Mouse (Mus musculus) R1 (cell line): ENCODE results near the gene Tfap4.
"Not testable (repeated sequence)": the region's sequence is repeated elsewhere in the genome, so short reads cannot be mapped to it uniquely, and the experiment has no call there.

Experiments used
- DNase-seq: peaks from one replicate; pipeline ENCODE4 v3.0.0-alpha.2; 2018; ENCODE audit warnings: low read depth, low spot score

Gene Tfap4

DNA sequence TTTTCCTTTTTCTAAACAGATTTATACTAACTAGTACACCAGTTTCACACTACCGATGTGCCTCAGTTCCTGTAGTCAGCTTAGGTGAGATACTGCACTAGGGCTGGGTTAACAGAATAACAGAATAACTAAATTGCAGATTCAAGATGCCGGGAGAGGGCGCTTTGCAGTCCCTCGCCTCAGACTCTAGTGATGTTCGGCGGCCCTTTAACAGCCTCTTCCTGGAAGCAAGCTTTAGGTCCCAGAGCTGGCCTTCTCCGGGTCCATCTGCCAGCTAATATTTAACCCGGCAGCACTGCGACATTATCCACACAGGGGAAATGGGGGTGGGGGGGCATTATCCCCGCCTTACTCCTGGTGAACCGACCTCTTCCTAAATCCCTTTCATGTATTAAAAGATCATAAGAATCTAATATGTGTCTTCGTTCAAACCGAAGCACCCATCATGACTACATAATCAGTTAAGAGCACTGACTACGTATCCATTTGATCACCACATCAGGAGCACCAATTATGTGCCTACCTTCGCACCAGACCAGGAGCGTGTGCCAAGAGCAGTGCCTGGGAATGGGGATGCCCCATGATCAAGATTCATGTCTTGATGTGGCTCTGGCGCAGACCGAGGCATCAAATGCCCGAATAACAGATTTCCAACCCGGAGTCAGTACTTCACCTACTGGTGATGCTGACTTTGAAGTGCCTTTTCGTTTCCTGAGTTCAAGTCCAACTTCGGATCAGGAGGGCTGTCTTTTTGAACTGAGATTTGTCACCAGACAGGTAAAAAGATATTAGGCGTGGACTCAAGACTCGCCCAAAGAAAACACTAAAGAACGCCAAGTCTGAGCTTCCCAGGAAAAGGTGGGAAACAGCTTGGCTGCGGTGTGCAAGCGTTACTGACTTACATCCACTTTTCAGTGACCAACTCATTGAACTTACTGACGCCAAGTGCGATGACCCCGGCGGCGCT, 33.5 kb upstream of the Tfap4 start:
- DNase-seq, result peak; percentile 62

DNA sequence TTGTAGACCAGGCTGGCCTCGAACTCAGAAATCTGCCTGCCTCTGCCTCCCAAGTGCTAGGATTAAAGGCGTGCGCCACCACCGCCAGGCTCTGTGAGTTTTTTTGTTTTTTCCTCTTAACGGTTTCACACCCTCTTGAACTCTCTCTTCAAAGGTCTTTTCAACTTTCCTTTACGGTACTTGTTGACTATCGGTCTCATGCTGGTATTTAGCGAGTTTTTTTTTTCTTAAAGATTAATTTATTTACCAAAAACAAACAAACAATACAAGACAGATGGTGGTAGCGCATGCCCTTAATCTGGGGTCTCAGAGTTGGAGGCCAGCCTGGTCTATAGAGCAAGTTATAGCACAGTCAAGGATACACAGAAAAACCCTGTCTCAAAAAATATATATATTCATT, 30.6 kb upstream of the Tfap4 start:
- peak; percentile 37 for DNase-seq

DNA sequence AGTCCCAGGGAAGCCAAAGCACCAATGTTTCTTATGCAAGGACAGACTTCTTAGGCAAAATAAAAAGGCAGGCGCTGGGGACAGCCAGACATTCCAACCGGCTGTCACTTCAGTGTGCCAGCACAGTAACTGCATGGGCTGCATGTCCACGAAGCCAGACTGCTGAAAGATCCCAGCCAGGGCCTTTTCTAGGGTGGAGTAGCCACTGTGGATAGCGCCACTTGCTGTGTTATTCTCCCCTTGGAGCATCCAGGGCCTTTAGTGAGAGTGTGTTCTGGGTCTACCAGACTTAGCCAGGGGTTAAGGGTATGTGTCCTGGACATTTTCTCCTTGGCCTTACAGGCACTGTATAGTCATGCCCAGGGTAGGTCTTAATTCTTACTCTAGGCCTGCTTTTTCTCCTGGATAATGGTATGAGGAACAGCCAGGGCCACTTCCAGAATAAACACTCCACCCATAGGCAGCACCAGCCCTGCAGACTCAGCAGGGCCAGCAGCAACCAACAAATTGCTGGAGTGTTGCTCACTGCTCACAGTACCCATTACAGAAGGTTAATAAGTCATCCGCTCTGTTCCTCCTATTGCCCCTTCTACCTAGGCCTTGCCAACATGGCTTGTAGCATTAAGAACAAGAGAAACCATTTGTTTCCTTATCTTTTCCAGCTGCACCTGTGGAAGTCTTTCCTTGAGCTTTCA, 28.0 kb upstream of the Tfap4 start:
- no peak for DNase-seq

DNA sequence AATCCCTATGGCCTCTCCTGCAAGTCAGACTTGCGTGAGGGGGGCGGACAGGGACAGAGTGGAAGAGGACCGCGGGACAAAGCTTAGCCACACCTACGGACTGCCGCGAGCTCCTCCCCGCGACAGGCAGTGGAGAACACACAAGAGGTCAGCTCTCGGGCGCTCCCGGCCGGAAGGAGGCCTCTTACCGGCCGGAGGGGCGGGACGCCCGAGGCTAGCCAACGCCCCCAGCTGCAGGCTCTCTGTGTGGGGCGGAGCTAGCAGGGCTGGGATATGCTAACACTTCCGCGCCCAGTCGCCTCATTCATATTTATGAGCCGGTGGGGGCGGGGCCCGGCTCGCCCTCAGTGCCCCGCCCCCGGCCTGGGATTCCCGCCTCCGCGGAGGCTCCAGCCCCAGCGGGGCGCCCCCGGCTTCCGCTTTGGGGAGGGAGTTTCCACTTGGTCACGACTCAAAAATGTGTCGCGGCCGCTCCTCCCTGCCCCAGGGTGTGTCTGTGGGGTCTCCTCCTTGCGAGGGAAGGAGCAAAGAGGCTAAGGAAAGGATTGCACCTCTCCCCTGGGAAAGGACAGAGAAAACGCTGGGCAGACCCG, 27.0 kb upstream of the Tfap4 start:
- DNase-seq, result peak; percentile 99

DNA sequence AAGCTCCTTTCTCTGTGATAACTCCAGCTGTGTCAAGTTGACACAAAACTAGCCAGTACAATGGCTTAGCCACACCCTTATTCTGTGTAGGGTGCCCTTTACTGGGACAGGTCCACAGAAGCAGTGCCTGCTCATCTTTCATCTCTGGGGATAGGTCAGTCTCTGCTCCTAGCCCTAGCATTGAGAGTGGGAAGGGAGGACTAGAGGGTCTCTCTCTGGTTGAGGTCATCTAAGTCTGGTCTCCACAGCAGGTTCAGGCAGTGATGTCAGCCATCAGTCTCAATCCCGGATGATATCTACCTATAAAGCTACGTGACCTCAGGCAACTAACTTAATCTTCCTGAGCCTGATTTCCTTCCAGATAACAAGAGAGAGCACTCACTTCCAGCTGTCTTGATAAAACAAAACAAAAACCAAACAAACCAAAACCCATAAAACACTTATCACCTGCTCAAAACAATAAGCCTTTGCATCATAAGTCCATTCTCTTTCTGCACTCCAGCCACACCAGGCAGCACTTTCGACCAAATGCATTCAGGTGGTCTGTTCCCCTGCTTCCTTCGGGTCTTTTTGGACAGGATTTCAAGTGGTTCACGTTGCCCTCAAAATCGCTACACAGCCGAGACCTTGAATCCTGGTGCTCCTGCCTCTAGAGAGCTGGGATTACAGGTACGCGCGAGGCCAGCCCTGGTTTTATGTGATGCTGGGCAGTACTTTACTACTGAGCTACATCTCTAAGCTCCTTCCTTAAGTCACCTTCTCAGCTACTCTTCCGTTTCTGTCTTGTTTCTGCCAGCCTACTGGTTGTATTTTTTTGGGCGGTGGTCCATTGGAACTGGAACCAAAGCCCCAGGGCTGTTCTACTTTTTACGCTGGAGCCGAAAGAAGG, 26.2 kb upstream of the Tfap4 start:
- peak; percentile 54 for DNase-seq

DNA sequence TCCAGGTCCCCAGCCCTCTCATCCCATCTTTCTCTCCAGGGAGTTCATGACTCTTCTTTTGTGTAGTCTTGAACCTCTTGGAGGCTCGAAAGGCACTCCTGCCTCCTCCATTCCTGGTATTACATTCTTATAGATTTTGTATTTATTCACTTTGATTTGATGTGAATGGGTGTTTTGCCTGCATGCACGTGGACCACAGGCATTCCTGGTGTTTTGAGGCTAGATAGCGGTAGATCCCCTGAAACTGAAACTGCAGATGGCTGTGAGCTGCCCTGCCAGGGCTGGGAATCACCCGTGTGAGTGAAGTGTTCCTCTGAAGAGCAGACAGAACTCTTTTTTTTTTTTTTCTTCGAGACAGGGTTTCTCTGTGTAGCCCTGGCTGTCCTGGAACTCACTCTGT, 24.8 kb upstream of the Tfap4 start:
- DNase-seq, result no peak

DNA sequence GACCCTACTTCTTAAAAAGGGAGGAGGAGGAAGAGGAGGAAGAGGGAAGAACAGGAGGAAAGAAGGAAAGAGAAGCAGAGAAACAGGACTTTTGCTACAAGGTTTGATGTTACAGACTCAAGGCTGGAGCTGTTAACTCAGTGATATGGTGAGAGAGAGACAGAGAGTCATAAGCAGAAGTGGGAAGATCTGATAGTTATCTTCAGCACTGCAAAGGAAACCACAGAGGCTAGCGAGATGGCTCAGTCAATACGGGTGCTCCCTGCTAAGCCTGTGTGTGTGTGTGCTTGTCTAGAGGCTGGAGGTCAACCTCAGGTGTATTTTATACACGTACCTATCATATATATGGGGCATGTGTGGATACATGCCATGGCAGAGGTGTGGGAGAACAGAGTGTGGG, 24.2 kb upstream of the Tfap4 start:
- DNase-seq, result no peak

DNA sequence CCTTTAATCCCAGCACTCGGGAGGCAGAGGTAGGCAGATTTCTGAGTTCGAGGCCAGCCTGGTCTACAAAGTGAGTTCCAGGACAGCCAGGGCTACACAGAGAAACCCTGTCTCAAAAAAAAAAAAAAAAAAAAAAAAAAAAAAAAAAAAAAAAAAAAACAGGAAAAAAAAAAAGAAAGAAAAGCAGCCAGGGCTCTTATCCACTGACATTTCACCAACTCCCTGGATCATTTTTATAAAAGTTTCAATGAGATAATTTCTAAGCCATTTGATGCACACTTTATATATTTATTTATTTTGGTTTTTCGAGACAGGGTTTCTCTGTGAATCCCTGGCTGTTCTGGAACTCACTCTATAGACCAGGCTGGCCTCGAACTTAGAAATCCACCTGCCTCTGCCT, 21.5 kb upstream of the Tfap4 start:
- not testable (repeated sequence) for DNase-seq

DNA sequence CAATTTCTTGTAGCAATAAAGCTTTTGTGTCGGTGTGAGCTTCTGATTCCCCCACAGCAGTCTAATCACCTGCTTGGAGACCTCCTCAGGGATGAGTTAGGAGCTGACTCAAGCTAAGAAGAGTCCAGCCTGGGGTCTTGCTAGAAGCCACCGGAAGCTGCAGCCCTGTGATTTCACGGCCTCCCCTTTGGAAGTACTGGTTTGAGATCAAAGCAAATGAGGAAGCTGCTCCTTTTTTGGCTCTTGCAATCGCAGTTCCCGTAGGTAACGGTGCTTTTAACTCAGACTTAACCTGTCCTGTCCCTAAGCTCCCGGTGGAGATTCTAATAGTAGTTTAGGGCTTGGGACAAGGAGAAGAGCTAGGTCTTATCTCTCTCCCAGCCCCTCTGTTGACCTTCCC, 19.0 kb upstream of the Tfap4 start:
- DNase-seq, result no peak

DNA sequence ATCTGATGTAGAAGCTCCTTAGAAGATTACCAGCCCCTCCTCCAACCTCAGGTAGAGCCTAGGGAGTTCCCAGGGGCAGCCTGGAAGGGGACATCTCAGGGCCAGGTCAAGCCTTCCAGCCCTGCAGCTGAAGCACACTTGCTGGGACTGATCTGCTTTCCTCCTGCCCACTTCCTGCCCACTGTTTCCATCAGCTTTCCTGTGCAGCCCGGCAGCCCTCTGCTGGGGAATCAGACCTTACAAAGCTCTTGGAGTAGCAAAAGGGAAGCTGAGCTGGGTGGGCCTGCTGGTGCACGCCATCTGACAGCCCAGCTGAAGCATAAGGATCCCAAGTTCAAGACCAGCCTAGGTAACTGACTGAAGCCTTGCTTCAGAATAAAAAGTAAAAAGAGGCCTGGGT, 17.2 kb upstream of the Tfap4 start:
- no peak for DNase-seq

DNA sequence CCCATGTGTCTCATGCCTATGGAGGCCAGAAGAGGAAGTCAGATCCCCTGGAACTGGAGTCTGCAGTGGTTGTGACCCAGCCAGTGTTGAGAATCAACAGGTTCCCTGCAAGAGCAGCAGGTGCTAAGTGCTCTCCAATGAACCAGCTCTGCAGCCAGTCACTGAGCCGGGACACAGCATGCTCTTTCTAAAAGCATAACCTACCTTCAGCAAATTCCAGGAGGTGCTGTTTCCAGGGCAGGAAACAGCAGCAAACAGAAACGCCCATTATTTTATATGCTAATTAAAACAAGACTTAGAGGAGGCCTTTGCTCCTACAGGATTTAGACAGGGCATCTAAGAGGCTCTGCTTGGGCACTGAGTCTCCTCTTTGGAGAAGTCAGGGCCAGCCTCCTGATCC, 16.4 kb upstream of the Tfap4 start:
- DNase-seq, result peak; percentile 60

DNA sequence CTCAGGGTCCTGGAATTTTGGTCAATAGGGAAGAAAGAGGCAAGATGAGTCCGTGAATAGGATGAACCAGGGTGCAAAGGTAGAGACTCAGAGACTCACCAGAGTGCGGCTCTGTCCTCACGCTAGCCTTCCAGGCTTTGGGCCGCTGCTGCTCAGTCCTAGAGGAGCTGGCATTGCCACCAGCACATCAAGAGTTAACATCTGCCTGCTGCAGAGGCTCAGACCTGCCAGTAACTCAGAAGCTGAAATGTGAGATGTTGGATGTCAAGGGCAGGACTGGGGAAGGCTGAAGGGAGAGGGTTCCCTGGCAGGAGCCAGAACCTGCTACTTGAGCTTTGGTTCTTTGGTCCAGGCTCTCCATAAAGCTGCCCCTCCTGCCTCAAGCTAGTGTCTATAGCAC, 11.1 kb upstream of the Tfap4 start:
- no peak for DNase-seq

DNA sequence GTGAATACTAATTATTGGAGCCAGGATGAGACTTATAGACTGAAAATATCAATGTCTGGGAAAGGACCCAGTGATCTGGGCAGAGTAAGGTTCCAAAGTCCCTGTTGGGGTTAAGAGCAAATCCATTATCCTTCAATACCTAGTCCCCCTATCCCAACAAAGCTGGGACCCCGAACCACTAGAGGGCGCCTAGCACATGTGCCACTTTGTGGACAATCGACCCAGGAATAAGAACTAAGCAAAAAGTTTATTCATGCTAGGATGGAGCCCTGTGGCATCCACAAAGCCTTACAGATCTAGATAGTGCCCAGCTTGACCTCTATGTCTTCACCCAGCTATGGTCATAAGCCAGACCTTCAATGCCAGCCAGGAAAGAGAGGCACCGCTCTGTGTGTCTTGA, 8.3 kb upstream of the Tfap4 start:
- DNase-seq, result peak; percentile 90

DNA sequence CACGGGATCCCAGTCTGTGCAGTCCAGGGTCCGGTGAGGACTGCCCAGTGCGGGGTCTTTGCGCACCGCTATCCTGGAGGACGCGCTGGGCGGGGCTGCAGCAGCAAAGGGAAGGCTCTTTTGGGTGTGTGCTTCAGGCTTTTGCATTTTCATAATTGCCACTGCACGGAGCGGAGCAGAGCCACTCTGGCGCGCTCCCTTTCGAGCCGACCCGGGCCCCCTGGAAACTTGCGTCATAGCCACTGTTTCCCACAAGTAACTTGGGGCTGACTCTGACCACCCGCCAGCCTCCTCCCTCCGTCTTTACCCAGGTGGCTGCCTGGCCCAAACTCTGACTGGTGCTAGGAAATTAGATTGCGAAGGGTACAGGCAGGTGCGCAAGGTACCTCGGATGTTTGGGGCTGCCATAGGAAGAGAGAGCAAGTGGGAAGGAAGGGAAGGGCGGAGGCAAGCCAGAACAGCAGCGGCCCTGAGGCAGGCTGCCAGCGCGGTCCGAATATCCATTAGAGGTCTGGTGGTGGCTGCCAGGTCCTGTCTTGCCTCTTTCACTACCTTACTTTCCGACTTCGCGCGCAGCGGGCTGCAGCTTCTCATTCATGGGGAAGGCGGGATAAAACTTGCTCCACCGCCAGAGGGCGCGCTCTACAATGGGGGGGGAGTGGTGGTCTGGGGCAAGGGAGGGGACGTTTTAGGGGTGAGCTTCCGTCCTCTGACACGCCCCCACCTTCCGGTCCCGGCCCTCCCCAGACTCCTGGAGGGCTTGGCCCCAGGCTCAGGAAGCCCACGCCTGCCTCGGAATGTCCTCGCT, 695 bp upstream of the Tfap4 start:
- peak; percentile 96 for DNase-seq

DNA sequence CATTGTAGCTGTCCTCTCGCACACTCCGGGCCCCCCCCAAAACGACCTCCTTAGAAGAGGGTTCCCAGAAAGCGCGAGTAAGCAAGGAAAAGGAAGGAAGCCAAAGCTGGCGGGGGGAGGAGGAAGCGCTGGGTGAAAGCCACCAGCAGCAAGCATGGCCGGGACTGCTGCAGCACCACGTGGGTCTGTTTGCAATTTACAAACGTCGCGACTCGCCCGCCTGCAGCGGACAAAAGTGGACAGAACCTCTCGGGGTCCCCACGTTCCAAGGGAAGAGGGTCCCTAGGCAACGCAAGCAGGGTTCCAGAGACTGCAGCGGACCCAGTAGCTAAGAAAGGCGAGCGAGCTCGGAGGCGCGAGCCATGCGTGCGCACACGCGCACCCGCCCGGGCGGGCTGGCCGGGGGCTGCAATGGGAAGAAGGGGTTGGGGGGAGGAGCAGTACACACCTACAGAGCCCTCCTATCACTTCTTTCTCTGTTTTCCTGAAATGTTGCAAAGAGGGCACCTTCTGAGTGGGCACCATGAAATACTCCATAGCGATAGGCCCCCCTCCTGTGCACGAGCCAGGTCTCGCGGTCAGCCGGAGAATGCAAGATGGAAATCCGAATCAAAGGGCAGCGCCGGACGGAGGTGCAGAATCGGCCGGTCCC, 548 bp downstream of the Tfap4 start:
- DNase-seq, result peak; percentile 73

DNA sequence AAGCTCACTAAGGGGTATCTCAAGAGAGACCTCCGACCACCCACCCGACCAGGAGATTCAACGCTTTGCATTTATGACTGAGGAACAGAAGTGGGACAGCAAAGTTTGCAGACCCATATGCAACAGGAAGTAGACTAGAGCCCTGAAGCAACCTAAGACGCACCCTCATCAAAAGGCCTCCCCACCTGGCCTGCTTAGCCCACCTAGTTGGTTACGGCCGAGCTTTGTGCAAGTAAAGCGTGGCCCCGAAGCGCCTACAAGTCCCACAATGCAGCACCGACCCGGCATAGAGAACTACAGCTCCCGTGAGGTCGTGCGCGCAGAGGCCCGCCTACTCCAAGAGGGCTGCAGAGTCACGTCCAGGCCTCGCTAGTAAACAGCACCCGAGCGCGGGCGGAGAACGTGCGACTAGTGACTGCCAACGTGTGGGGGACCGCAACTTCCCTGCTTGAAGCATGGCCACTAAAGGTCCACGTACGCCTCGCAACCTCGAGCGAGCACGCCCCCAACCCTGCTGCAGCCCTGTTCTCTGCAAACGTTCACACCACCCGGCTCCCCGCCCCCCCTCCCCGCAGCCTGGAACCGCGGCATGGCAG, 1.2 kb downstream of the Tfap4 start:
- DNase-seq, result peak; percentile 97

DNA sequence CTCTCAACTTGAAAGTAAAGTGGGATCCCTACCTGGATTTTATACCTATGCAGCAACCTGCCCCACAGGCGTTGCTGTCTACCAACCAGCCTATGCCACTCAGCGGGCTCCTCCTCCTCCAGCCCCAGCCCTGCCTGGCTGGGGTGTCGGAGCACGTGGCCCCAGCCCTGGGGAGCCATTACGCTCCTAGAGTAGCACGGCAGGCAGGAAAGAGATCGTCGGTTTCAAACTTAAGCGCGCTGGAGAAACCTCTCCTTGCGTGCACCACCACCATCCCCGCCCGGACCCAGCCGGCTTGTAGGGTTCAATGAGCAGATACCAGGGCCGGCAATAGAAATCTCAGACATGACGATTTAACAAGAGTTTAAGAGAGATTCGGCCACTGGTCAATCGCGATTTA, 1.7 kb downstream of the Tfap4 start:
- DNase-seq, result peak; percentile 83

DNA sequence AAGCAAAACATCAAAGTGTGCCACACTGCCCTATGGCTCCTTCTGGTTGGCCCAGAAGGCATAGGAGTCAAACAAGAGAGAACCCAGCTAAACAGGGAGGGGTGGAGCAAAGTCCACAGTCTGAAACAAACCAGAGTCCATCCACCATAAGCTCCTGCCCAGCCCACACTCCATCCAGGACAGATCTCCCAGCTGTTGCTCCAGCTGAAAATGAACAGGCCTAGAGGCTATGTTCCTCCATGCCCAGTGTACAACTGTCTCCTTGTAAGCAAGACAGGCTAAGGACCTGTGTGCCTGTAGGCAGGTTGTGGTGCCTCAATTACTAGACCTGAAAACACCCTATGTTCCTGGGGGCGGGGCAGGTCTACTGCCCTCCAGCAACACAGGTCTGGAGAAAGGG, 2.6 kb downstream of the Tfap4 start:
- no peak for DNase-seq

DNA sequence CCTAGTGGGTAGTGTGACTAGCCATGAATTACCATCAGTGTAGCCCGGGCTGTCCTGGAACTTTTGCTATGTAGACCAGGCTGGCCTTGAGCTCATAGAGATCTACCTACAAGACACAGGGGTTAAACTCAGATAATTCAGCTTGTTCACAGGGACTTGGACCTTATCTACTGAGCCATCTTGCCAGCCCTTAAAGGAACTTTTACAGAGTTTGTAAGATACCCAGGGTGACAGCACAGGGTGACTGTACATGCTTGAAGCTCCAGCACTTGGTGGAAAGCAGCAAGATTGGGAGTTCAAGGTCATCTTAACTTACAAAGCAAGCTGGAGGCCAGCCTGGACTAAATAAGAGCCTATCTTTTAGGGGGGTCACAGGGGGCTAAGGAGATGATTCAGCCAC, 4.1 kb downstream of the Tfap4 start:
- no peak for DNase-seq
